Mouse (Mus musculus) forebrain, embryonic 14.5 days (tissue): Measurements from ENCODE around the gene Pxk. TPM values are rescaled to one million over a fixed set of nuclear protein-coding genes. Genes with fewer than 3 reads are reported as not detected.
"Not testable (repeated sequence)": the region's sequence is repeated elsewhere in the genome, so short reads cannot be mapped to it uniquely, and the experiment has no call there.

ENCODE experiments used
- ATAC-seq: fragments of 200-750 bp; cut with Nextera tagmentation; 2 replicates; pipeline ENCODE4 v1.8.0; 2017; ENCODE audit warnings: mild to moderate bottlenecking, moderate library complexity
- DNase-seq: peaks from one replicate; pipeline ENCODE4 v3.0.0-alpha.2; 2015; ENCODE audit warnings: low spot score
- H3K27ac ChIP-seq: fragments of 300-500 bp; sonication (generic); 2 replicates; pipeline ENCODE4 v1.5.1; 2014; ENCODE audit warnings: low read depth, mild to moderate bottlenecking, control low read depth, low read length, moderate library complexity
- H3K27me3 ChIP-seq: fragments of 300-500 bp; sonication (generic); replicated peaks from 2 replicates; pipeline ENCODE4 v1.6.1; 2014; ENCODE audit warnings: low read length, control low read depth, mixed read lengths; ENCODE audit not compliant: control insufficient read depth, insufficient read depth
- H3K36me3 ChIP-seq: fragments of 300-500 bp; sonication (generic); 2 replicates; pipeline ENCODE4 v1.6.1; 2014; ENCODE audit warnings: low read length, control low read depth; ENCODE audit not compliant: control insufficient read depth, insufficient read depth
- H3K4me1 ChIP-seq: fragments of 300-500 bp; sonication (generic); 2 replicates; pipeline ENCODE4 v1.6.1; 2014; ENCODE audit warnings: antibody characterized with exemption, low read length, control low read depth; ENCODE audit not compliant: control insufficient read depth, insufficient read depth
- H3K4me2 ChIP-seq: fragments of 300-500 bp; sonication (generic); 2 replicates; pipeline ENCODE4 v1.6.1; 2014; ENCODE audit warnings: mild to moderate bottlenecking, control low read depth, low read length
- H3K4me3 ChIP-seq: fragments of 300-500 bp; sonication (generic); 2 replicates; pipeline ENCODE4 v1.5.1; 2014; ENCODE audit warnings: low read depth, low read length, control low read depth
- H3K9ac ChIP-seq: fragments of 300-500 bp; sonication (generic); 2 replicates; pipeline ENCODE4 v1.6.1; 2014; ENCODE audit warnings: mild to moderate bottlenecking, low read length, control low read depth, moderate library complexity
- H3K9me3 ChIP-seq: fragments of 300-500 bp; sonication (generic); replicated peaks from 2 replicates; pipeline ENCODE4 v1.6.1; 2016; ENCODE audit warnings: low read length, control low read depth, mixed read lengths; ENCODE audit not compliant: control insufficient read depth
- WGBS: fragments of 180-500 bp; shearing (Covaris S2); extraction: QIAGEN DNeasy Blood & Tissue Kit; methylation state at CpG from one replicate; pipeline ENCODE4 v1.1.7; 2014; 5-methylcytosine and 5-hydroxymethylcytosine counted together
- polyA plus RNA-seq: library from polyadenylated mRNA; unstranded; fragments of >200 nt; fragmentation: Nextera tagmentation; extraction: Ambion mirVana; gene quantifications from 2 replicates; pipeline ENCODE4 v1.2.1, GENCODE M21; 2014

The Pxk gene
- polyA plus RNA-seq, 1 experiment from 2014 or later = 42.8 TPM

GRCm38 (mm10) chr14:8123611-8124010 is 25.6 kb downstream of the Pxk start:
- H3K27ac ChIP-seq, H3K27me3 ChIP-seq, H3K9me3 ChIP-seq, H3K9ac ChIP-seq, DNase-seq, H3K4me2 ChIP-seq, ATAC-seq, H3K4me3 ChIP-seq, H3K4me1 ChIP-seq: not testable (repeated sequence)
- WGBS = 96% methylated on average over 10 of the region's 10 CpGs
- H3K36me3 ChIP-seq = peaks cover 30% of the 10 kb centered on the region

DNA sequence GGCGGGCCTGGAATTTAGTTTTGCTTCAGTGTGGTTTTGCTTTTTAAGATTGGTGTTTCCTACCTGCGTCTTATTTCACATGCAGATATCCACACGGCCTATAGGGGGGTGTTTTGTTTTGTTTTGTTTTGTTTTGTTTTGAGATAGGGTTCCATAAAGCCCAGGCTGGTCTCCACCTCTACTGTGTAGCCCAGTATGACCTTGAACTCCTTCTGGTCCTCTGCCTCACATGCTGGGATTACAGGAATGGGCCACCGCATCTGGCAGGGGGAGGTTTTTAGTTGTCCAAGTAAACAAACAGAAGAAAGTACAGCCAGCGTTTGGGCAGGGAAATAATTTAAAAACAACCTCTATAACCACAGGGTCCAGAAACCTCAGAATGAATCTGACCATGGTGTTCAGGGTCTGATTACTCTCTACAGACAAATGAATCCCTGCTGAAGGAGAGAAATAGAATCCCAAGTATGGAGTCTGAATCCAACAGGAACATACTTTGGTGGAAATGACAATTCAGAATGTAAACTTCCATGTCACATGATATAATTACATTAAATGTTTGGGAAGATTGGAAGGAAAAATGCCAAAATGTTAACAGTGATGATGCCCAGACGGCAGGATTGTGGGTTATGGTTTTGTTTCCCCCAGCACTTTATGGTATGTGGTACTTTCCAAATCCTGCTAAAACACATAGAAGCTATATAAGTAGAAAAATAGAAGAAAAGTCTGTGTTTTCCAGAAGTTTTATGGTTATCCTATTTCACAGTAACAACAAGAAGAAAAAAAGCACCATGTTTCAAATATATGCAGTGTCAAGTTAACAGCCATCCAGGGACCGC is 26.3 kb downstream of the Pxk start:
- no peak for DNase-seq
- H3K27ac ChIP-seq = no peak overlapping the region
- WGBS = 88% methylated on average over 7 of the region's 7 CpGs

DNA sequence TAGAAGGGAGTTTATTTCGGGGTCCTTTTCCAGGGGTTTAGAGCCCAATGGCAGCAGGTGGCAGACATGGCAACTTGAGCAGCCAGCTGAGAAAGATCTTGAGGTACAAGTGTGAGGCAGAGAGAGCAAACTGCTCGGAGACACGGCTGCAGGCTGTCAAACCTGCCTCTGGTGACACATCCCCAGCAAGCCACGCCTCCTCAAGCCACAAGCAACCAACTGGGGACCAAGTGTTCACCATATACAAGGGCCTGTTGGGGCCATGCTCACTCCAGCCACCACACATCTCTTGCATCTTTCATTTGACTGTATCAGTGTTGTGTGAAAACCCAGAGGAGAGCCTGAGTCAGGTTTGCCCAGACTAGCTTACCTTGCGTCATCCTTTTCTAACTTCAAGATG is 30.0 kb downstream of the Pxk start:
- Histone ChIP-seq H3K36me3 (peaks cover 39% of the 10 kb centered on the region), H3K27me3 (no peaks in the 10 kb centered on the region), H3K4me1 (no peaks in the 10 kb centered on the region), H3K9ac (no peak overlapping the region), H3K27ac (no peak overlapping the region), H3K9me3 (no peaks in the 10 kb centered on the region), H3K4me3 (no peak overlapping the region), H3K4me2 (no peak overlapping the region)
- DNase-seq = no peak
- WGBS = 79% methylated on average over 5 of the region's 5 CpGs
- ATAC-seq = no peak

More for the DNA sequence above, 26.3 kb downstream of the Pxk start:
- H3K27me3 ChIP-seq = no peaks in the 10 kb centered on the region
- H3K9ac ChIP-seq = no peak overlapping the region
- ATAC-seq = no peak
- H3K9me3 ChIP-seq = no peaks in the 10 kb centered on the region
- H3K36me3 ChIP-seq = peaks cover 30% of the 10 kb centered on the region
- H3K4me2 ChIP-seq = no peak overlapping the region
- no peaks in the 10 kb centered on the region for H3K4me1 ChIP-seq
- H3K4me3 ChIP-seq = no peak overlapping the region

DNA sequence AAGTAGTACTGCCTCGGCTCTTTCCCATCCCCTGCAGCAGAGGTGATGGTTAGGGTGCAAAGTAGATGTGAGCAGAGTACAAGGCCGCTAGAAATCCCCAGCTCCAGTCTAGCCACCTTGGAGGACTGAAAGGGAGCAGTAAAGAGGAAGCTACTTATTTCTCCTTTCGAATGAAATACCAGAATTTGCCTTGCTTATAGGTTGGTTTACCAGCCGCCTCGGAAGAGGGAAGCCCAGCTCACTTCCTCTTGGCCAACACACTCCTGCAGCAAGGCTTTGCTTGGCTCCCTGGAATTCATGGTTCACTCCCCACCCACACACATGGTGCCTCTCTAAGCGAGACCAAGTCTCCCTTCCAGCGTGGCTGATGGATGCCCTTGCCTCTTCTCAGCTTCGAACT is 34.8 kb downstream of the Pxk start:
- 84% methylated on average over 8 of the region's 8 CpGs for WGBS

DNA sequence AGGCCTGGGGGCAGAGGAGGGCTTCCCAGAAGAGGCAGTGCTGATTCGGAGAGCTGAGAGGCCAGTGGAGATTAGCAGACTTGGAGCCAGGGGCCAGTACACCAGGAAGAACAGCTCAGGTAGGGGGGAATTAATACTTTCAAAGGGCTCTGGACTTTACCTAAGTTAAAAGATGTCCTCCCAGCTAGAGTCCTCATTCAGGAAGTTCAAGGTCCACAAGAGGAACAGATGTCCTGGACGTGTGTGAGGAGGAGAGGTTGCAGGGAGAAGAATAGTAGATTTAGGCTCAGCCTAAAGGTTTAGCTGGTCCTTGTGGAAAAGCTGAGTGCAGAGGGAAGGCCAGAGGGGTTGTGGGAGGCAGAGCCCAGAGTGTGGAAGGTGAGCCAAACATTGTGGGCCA is 36.2 kb downstream of the Pxk start:
- WGBS = 77% methylated on average over 2 of the region's 2 CpGs
- no peak for DNase-seq
- no peak for ATAC-seq

More for the DNA sequence above, 34.8 kb downstream of the Pxk start:
- no peaks in the 10 kb centered on the region for H3K4me1 ChIP-seq
- peaks cover 28% of the 10 kb centered on the region for H3K36me3 ChIP-seq
- H3K4me3 ChIP-seq = no peak overlapping the region
- H3K27ac ChIP-seq = no peak overlapping the region
- no peak overlapping the region for H3K4me2 ChIP-seq
- no peaks in the 10 kb centered on the region for H3K9me3 ChIP-seq
- ATAC-seq (no peak), DNase-seq (no peak)
- H3K27me3 ChIP-seq = no peaks in the 10 kb centered on the region
- H3K9ac ChIP-seq = no peak overlapping the region

DNA sequence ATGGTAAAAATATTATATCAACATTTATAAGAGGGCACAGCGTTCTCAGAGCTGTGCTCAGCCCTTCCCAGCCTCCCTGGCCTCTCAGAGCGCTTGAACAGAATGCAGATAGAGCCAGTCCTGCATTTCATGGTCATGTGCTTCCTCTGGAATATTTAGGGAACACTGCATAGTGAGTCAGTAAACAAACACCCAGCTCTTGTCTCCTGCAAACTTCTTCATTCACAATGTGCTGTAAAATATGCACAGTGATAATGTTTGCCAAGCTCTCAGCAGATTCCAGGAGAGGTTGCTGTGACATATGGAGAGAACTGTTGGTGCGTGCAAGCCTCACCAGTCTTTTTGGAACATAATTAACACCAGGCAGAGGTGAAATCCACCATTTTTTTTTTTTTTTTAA is 37.1 kb downstream of the Pxk start:
- peaks cover 9% of the 10 kb centered on the region; the same call in 1 of the 2 replicates for H3K4me1 ChIP-seq
- no peaks in the 10 kb centered on the region for H3K9me3 ChIP-seq
- peak; percentile 74 for DNase-seq
- H3K4me3 ChIP-seq = no peak overlapping the region
- peaks cover 38% of the 10 kb centered on the region for H3K36me3 ChIP-seq
- ATAC-seq = peak; percentile 84
- WGBS = 65% methylated on average over 3 of the region's 3 CpGs
- H3K27ac ChIP-seq = no peak overlapping the region
- no peaks in the 10 kb centered on the region for H3K27me3 ChIP-seq
- no peak overlapping the region for H3K9ac ChIP-seq
- no peak overlapping the region for H3K4me2 ChIP-seq

More for the DNA sequence above, 36.2 kb downstream of the Pxk start:
- H3K4me1 ChIP-seq = peaks cover under 1% of the 10 kb centered on the region; the same call in 1 of the 2 replicates
- H3K9me3 ChIP-seq = no peaks in the 10 kb centered on the region
- no peak overlapping the region for H3K27ac ChIP-seq
- peaks cover 35% of the 10 kb centered on the region for H3K36me3 ChIP-seq
- H3K9ac ChIP-seq = no peak overlapping the region
- H3K4me3 ChIP-seq = no peak overlapping the region
- H3K4me2 ChIP-seq = no peak overlapping the region
- no peaks in the 10 kb centered on the region for H3K27me3 ChIP-seq

- H3K36me3 ChIP-seq = peaks cover 52% of the 10 kb centered on the region
- peak overlapping the region; percentile 39; the same call in 1 of the 2 replicates for H3K27ac ChIP-seq
Measured at GRCm38 (mm10) chr14:8139724-8140710, 42.0 kb downstream of the Pxk start.

GRCm38 (mm10) chr14:8141131-8141530 is 43.1 kb downstream of the Pxk start:
- no peaks in the 10 kb centered on the region for H3K27me3 ChIP-seq
- DNase-seq = no peak
- H3K9me3 ChIP-seq = no peaks in the 10 kb centered on the region
- no peak overlapping the region for H3K4me2 ChIP-seq
- no peak overlapping the region for H3K4me3 ChIP-seq
- peaks cover 56% of the 10 kb centered on the region for H3K36me3 ChIP-seq
- no peak overlapping the region for H3K9ac ChIP-seq
- peaks cover 9% of the 10 kb centered on the region; the same call in 1 of the 2 replicates for H3K4me1 ChIP-seq
- no peak for ATAC-seq
- no peak overlapping the region for H3K27ac ChIP-seq
- WGBS = 61% methylated on average over 2 of the region's 2 CpGs

More at GRCm38 (mm10) chr14:8139724-8140710, 42.0 kb downstream of the Pxk start:
- ATAC-seq (peak; percentile 81), DNase-seq (peak; percentile 75)
- Histone ChIP-seq H3K9ac (no peak overlapping the region), H3K27me3 (no peaks in the 10 kb centered on the region), H3K9me3 (no peaks in the 10 kb centered on the region), H3K4me1 (peaks cover 9% of the 10 kb centered on the region; the same call in 1 of the 2 replicates), H3K4me3 (no peak overlapping the region), H3K4me2 (no peak overlapping the region)
- WGBS = 23% methylated on average over 23 of the region's 23 CpGs
